Mouse (Mus musculus) brown adipose tissue, adult 24 weeks (tissue): ENCODE data around the gene Mospd2. TPM values are rescaled to one million over a fixed set of nuclear protein-coding genes. Genes with fewer than 3 reads are reported as not detected.
A peak's percentile ranks its signal among the peaks of the same experiment; 100 is the strongest.

Source experiments
- H3K27ac ChIP-seq: fragments of 200-500 bp; replicated peaks from 2 replicates; pipeline ENCODE4 v1.5.1; 2012; ENCODE audit warnings: low read depth, mild to moderate bottlenecking, low read length
- H3K4me1 ChIP-seq: fragments of 200-500 bp; 2 replicates; pipeline ENCODE4 v1.6.1; 2012; ENCODE audit warnings: low read length, mixed read lengths; ENCODE audit not compliant: control insufficient read depth, insufficient read depth, insufficient read length
- H3K4me3 ChIP-seq: fragments of 200-500 bp; 2 replicates; pipeline ENCODE4 v1.5.1; 2012; ENCODE audit warnings: low read depth, mild to moderate bottlenecking, low read length, moderate library complexity; ENCODE audit not compliant: insufficient read depth
- polyA plus RNA-seq: library from polyadenylated mRNA; stranded (reverse); fragments of >200 nt; gene quantifications from 2 replicates; pipeline ENCODE4 v1.2.4, GENCODE M21; 2012; ENCODE audit not compliant: missing spikeins, insufficient read depth, insufficient read length

The Mospd2 gene
- polyA plus RNA-seq, result 10.2 and 13.5 TPM in 2 replicates

- Histone ChIP-seq H3K27ac (peak within 1 kb of the TSS; percentile 69), H3K4me1 (peaks cover 2% of the 10 kb centered on the region; the same call in 1 of the 2 replicates), H3K4me3 (peak within 1 kb of the TSS; percentile 70)
Measured at GRCm38 (mm10) chrX:164980193-164980775, at the start of gene Mospd2, which contains the start of gene Fancb. TSS of gene Mospd2 (minus strand) at chrX:164980375. TSS of gene Fancb (plus strand) at chrX:164980592.

GRCm38 (mm10) chrX:165004779-165005324 lies 24.7 kb upstream of the Mospd2 start, which contains the start of gene Gm17604:
TSS of gene Gm17604 (minus strand) at chrX:165004829.
- Histone ChIP-seq H3K4me3 (no peak within 1 kb of the TSS), H3K4me1 (peaks cover 4% of the 10 kb centered on the region), H3K27ac (peak within 1 kb of the TSS; percentile 65; the same call in 1 of the 2 replicates)

GRCm38 (mm10) chrX:165003141-165003540 lies 23.0 kb upstream of the Mospd2 start:
- H3K4me1 ChIP-seq, result peaks cover 4% of the 10 kb centered on the region
- H3K27ac ChIP-seq, result peak overlapping the region; percentile 92
- H3K4me3 ChIP-seq, result no peak overlapping the region

- Histone ChIP-seq H3K4me3 (no peak overlapping the region), H3K4me1 (peaks cover 2% of the 10 kb centered on the region; the same call in 1 of the 2 replicates), H3K27ac (no peak overlapping the region)
Measured at GRCm38 (mm10) chrX:164978866-164979265, 1.3 kb downstream of the Mospd2 start.

GRCm38 (mm10) chrX:164971206-164971605 lies 9.0 kb downstream of the Mospd2 start:
- Histone ChIP-seq H3K4me3 (no peak overlapping the region), H3K27ac (no peak overlapping the region)

GRCm38 (mm10) chrX:164965750-164966448 lies 14.3 kb downstream of the Mospd2 start:
- no peak overlapping the region for H3K27ac ChIP-seq
- H3K4me1 ChIP-seq, result peaks cover 9% of the 10 kb centered on the region
- H3K4me3 ChIP-seq, result no peak overlapping the region

More at GRCm38 (mm10) chrX:164971206-164971605, 9.0 kb downstream of the Mospd2 start:
- peaks cover 11% of the 10 kb centered on the region for H3K4me1 ChIP-seq

- Histone ChIP-seq H3K27ac (peak overlapping the region; percentile 84), H3K4me3 (no peak overlapping the region), H3K4me1 (no peaks in the 10 kb centered on the region)
Measured at GRCm38 (mm10) chrX:164952601-164953375, 27.4 kb downstream of the Mospd2 start.

GRCm38 (mm10) chrX:164951858-164952576 lies 28.2 kb downstream of the Mospd2 start:
- Histone ChIP-seq H3K4me1 (no peaks in the 10 kb centered on the region), H3K4me3 (no peak overlapping the region), H3K27ac (peak overlapping the region; percentile 80)

- Histone ChIP-seq H3K27ac (peak overlapping the region; percentile 17; the same call in 1 of the 2 replicates), H3K4me3 (no peak overlapping the region), H3K4me1 (no peaks in the 10 kb centered on the region)
Measured at GRCm38 (mm10) chrX:164941540-164941939, 38.6 kb downstream of the Mospd2 start.

GRCm38 (mm10) chrX:164912993-164913392 lies 67.2 kb downstream of the Mospd2 start:
- no peaks in the 10 kb centered on the region for H3K4me1 ChIP-seq
- H3K27ac ChIP-seq, result no peak overlapping the region
- no peak overlapping the region for H3K4me3 ChIP-seq

GRCm38 (mm10) chrX:164912186-164912585 lies 68.0 kb downstream of the Mospd2 start:
- H3K4me1 ChIP-seq, result no peaks in the 10 kb centered on the region
- H3K27ac ChIP-seq, result no peak overlapping the region
- H3K4me3 ChIP-seq, result no peak overlapping the region

- Histone ChIP-seq H3K27ac (no peak overlapping the region), H3K4me1 (no peaks in the 10 kb centered on the region), H3K4me3 (no peak overlapping the region)
Measured at GRCm38 (mm10) chrX:164901847-164902246, 78.3 kb downstream of the Mospd2 start.

GRCm38 (mm10) chrX:164899805-164900204 lies 80.4 kb downstream of the Mospd2 start:
- H3K4me1 ChIP-seq, result no peaks in the 10 kb centered on the region
- no peak overlapping the region for H3K4me3 ChIP-seq
- no peak overlapping the region for H3K27ac ChIP-seq

GRCm38 (mm10) chrX:164886260-164886659 lies 93.9 kb downstream of the Mospd2 start:
- H3K4me1 ChIP-seq, result no peaks in the 10 kb centered on the region
- no peak overlapping the region for H3K27ac ChIP-seq
- H3K4me3 ChIP-seq, result no peak overlapping the region
